Mouse (Mus musculus): ENCODE measurements around the gene Efcab3. TPM values are rescaled to one million over a fixed set of nuclear protein-coding genes. Genes with fewer than 3 reads are reported as not detected.
"Not testable (repeated sequence)": the region's sequence is repeated elsewhere in the genome, so short reads cannot be mapped to it uniquely, and the experiment has no call there.

The Efcab3 gene
- polyA plus RNA-seq, 1 experiment from 2014 or later = not detected

DNA sequence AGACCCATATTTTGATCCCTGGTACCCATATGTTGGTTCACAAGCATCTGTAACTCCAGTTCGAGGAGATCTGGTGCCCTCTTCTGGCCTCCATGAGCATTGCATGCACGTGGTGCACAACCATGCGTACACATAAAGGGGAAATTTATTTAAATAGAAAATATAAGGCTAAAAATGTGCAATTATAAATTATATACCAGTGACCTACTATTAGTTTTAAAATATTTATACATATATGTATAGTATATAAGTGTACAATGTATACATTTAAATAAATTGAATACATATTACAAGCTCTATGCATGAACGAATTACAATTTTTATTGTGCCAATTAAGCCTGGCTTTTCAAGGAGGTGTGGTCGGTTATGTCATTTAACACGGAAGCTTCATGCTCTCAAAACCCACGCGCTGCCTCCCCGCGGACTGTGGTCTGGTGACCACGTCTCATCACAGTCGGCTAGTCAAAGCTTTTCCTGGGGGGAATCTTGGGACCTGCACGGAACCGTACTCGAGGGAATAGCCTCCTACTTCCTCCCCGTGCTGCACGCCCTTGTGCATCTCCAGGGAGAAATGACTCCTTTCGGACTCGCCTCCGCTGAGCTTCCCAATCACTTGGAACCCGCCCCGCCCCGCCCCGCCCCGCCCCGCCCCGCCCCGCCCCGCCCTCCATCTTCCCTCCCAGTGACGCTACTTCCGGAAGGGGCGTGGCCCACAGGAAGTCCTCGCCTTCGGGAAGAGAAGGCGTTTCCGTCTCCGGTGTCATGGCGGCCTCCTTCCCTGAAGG lies 62.5 kb downstream of the Efcab3 start, which contains the start of gene Mettl2:
TSS of gene Mettl2 (plus strand) at position 691 of the 785 bp plus-strand sequence.
- Histone ChIP-seq H3K27ac (replicated peaks) (peak within 1 kb of the TSS; percentile 91), H3K4me1 (peaks cover 17% of the 10 kb centered on the region), H3K4me3 (replicated peaks) (peak within 1 kb of the TSS; percentile 100), H3K36me3 (peaks cover 14% of the 10 kb centered on the region; the same call in 1 of the 2 replicates), H3K27me3 (replicated peaks) (no peaks in the 10 kb centered on the region), H3K4me2 (peak within 1 kb of the TSS; percentile 82), H3K9ac (replicated peaks) (peak within 1 kb of the TSS; percentile 44), H3K9me3 (replicated peaks) (no peaks in the 10 kb centered on the region)
- WGBS = 1% methylated on average over 35 of the region's 38 CpGs
- ATAC-seq (ENCODE audit: low FRiP score) = peak; percentile 94

DNA sequence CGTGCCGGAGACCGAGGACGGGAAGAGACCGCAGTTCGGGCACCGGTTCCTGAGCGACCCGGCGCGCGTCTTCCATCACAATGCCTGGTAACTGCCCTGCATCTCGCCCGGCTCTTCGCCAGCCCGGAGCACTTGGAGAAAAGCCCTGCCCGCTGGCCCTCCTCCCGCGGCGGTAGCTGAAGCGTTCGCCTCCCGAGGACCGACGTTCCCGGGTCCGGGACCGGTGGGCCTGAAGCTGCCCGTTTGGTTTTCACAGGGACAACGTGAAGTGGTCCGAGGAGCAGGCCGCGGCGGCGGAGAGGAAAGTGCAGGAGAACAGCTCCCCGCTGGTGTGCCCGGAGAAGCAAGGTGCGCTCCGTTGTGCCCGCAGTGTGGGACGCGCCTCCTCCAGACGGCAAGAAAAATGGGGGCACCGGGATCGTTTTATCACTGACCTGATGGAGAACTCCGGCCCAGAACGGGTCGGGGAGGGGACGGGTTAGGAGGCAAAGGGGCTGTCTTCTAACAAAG lies 63.2 kb downstream of the Efcab3 start:
- H3K4me2 ChIP-seq = peak overlapping the region; percentile 82
- under 1% methylated on average over 49 of the region's 49 CpGs for WGBS
- no peak overlapping the region for H3K27ac ChIP-seq (replicated peaks)
- H3K27me3 ChIP-seq (replicated peaks) = no peaks in the 10 kb centered on the region
- peaks cover 17% of the 10 kb centered on the region for H3K4me1 ChIP-seq
- H3K9ac ChIP-seq (replicated peaks) = peak overlapping the region; percentile 44
- ATAC-seq (ENCODE audit: low FRiP score) = peak; percentile 23
- no peaks in the 10 kb centered on the region for H3K9me3 ChIP-seq (replicated peaks)
- H3K36me3 ChIP-seq = peaks cover 20% of the 10 kb centered on the region
- peak overlapping the region; percentile 100 for H3K4me3 ChIP-seq (replicated peaks)

DNA sequence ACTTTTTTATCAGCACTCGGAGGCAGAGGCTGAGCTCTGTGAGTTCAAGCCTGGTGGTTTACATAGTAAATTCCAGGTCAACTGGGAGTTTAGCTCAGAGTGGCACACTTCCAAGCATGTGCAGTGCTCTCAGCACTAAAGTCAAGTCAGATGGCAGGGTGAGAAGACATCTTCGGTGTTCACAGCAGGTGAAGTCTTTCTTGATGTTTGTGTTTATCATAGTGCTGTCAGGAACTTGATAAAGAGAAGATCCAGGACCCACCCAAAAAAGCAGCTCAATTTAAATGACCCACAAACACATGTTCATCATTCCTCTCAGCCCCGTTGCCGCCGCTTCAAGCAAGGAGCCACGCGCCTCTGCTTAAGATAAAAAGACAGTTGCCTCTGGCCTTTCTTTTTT lies 72.3 kb downstream of the Efcab3 start:
- H3K27ac ChIP-seq (replicated peaks) = no peak overlapping the region

DNA sequence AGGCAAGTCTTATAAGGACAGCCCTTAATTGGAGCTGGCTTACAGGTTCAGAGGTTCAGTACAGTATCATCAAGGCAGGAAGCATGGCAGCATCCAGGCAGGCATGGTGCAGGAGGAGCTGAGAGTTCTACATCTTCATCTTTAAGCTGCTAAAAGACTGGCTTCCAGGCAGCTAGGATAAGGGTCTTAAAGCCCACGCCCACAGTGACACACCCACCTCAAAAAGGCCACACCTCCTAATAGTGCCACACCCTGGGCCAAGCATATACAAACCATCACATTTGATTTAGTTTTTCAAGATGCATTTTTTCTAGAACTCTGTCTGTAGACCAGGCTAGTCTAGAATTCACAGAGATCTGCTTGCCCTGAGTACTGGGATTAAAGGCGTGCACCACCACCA lies 73.9 kb downstream of the Efcab3 start:
- not testable (repeated sequence) for ATAC-seq (ENCODE audit: low FRiP score); H3K27ac ChIP-seq (replicated peaks)
- 97% methylated on average over 2 of the region's 2 CpGs for WGBS

More for the DNA sequence above, 72.3 kb downstream of the Efcab3 start:
- 94% methylated on average over 7 of the region's 7 CpGs for WGBS
- H3K9ac ChIP-seq (replicated peaks) = no peak overlapping the region
- H3K9me3 ChIP-seq (replicated peaks) = no peaks in the 10 kb centered on the region
- no peak overlapping the region for H3K4me2 ChIP-seq
- no peaks in the 10 kb centered on the region for H3K27me3 ChIP-seq (replicated peaks)
- H3K4me1 ChIP-seq = no peaks in the 10 kb centered on the region
- no peak for ATAC-seq (ENCODE audit: low FRiP score)
- H3K36me3 ChIP-seq = peaks cover 92% of the 10 kb centered on the region
- no peak overlapping the region for H3K4me3 ChIP-seq (replicated peaks)

DNA sequence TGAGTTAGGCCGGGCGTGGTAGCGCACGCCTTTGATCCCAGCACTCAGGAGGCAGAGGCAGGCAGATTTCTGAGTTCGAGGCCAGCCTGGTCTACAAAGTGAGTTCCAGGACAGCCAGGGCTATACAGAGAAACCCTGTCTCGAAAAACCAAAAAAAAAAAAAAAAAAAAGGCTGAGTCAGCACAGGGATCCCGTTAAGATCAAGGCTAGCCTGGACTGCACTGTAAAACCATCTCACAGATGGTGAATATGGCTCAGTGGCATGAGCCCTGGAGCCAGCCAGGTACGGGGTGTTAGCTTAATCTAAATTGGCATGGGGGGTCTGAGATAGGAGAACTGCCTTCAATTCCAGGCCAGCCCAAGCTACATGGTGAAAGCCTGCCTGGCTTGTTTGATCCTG lies 77.1 kb downstream of the Efcab3 start:
- not testable (repeated sequence) for H3K4me1 ChIP-seq; H3K4me3 ChIP-seq (replicated peaks); H3K27ac ChIP-seq (replicated peaks); H3K4me2 ChIP-seq; H3K9me3 ChIP-seq (replicated peaks); H3K27me3 ChIP-seq (replicated peaks); H3K9ac ChIP-seq (replicated peaks); ATAC-seq (ENCODE audit: low FRiP score)
- H3K36me3 ChIP-seq = peaks cover 52% of the 10 kb centered on the region
- WGBS = 96% methylated on average over 7 of the region's 8 CpGs

More for the DNA sequence above, 73.9 kb downstream of the Efcab3 start:
- not testable (repeated sequence) for H3K4me2 ChIP-seq; H3K9ac ChIP-seq (replicated peaks); H3K4me1 ChIP-seq; H3K27me3 ChIP-seq (replicated peaks); H3K9me3 ChIP-seq (replicated peaks); H3K4me3 ChIP-seq (replicated peaks)
- peaks cover 85% of the 10 kb centered on the region for H3K36me3 ChIP-seq

DNA sequence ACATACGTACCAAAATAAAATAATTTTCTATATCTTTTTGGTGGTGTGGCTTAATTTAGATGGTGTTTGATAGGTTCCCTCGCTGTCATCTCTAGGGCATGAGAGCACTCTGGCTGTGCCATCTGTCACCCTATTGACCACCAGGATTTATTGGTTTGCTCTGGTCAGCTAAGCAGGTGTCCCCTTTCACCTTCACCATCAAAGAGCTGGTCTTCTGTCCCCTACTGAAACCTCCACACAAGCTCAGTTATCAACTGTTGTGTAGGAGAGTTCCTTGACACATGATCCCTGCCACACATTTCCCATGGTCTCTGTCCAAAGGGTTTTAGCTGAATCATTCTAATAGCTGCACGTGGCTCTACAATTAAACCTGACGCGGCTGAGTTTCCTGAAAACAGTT lies 77.7 kb downstream of the Efcab3 start:
- 97% methylated on average over 5 of the region's 5 CpGs for WGBS
- Histone ChIP-seq H3K9ac (replicated peaks) (no peak overlapping the region), H3K4me1 (no peaks in the 10 kb centered on the region), H3K4me3 (replicated peaks) (no peak overlapping the region), H3K27ac (replicated peaks) (no peak overlapping the region), H3K4me2 (no peak overlapping the region), H3K27me3 (replicated peaks) (no peaks in the 10 kb centered on the region), H3K36me3 (peaks cover 46% of the 10 kb centered on the region), H3K9me3 (replicated peaks) (no peaks in the 10 kb centered on the region)
- no peak for ATAC-seq (ENCODE audit: low FRiP score)

DNA sequence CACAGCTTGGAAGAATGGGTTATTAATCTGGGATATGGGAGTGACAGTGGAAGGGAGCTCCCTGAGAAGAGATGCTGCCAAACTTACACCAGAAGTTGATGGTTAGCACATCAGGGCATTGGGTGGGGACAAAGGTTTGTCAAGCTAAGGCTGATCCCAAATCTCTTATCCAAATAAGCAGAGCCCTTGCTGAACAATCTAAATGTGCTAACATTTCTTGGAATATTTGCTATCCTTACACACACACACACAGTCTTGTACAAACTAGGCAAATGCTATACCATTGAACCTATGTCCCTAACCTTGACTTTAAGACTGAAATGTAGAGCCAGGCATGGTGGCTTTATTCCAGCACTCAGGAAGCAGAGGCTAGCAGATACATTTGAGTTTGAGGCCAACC lies 80.2 kb downstream of the Efcab3 start:
- H3K4me1 ChIP-seq = no peaks in the 10 kb centered on the region

DNA sequence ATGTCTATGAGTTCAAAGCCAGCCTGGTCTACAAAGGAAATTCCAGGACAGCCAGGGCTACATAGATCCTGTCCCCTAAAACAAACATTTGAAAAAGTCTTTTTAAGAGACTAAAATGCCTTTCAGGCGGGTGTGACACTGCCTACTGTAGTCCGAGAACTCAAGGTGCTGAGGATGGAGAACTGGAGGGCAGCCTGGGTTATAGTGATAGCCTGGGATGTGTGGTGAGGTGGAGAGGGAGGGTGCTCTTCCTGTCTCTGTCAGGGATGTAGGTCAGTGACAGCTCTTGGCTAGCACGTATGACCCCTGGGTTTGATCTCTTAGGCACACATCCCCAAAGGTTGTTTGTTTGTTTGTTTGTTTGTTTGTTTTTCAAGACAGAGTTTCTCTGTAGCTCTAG lies 80.7 kb downstream of the Efcab3 start:
- Histone ChIP-seq H3K9me3 (replicated peaks) (no peaks in the 10 kb centered on the region), H3K4me2 (no peak overlapping the region), H3K4me3 (replicated peaks) (no peak overlapping the region), H3K4me1 (no peaks in the 10 kb centered on the region), H3K36me3 (peaks cover 21% of the 10 kb centered on the region), H3K9ac (replicated peaks) (no peak overlapping the region), H3K27me3 (replicated peaks) (no peaks in the 10 kb centered on the region), H3K27ac (replicated peaks) (no peak overlapping the region)
- no peak for ATAC-seq (ENCODE audit: low FRiP score)
- 84% methylated on average over 3 of the region's 3 CpGs for WGBS

More for the DNA sequence above, 80.2 kb downstream of the Efcab3 start:
- Histone ChIP-seq H3K4me2 (no peak overlapping the region), H3K36me3 (peaks cover 24% of the 10 kb centered on the region), H3K27ac (replicated peaks) (no peak overlapping the region), H3K9ac (replicated peaks) (no peak overlapping the region), H3K9me3 (replicated peaks) (no peaks in the 10 kb centered on the region), H3K4me3 (replicated peaks) (no peak overlapping the region), H3K27me3 (replicated peaks) (no peaks in the 10 kb centered on the region)
- no peak for ATAC-seq (ENCODE audit: low FRiP score)

DNA sequence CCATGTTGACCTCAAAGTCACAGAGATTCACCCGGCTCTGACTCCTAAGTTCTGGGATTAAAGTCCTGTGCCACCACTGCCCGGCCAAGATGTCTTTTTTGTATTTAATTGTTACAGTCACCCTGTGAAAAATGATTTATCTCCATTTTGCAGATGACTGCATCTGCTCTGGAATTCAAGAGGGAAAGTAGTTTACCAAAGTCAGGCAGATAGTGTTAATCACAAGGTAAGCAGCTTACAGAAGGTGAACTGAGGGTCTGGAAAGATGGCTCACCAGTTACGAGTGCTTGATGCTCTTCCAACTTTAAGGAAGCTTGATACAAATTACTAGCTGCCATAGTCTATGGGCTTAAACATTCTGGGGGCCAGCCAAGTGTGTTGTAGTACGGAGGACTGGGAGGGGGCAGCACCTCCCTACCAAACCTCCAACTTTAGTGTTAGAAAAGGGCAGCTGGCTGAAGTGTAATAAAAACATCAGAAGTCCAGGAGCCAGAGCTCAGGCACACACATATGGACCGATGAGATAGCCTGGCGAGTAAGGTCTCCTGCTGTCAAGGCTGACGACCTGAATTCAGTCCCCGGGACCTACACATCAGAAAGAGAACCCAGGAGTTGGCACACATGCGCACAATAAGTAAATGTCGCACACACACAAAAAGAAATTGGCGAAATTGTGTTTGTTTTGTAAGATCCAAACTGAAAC lies 81.3 kb downstream of the Efcab3 start:
- Histone ChIP-seq H3K27ac (replicated peaks) (no peak overlapping the region), H3K4me1 (no peaks in the 10 kb centered on the region), H3K9ac (replicated peaks) (no peak overlapping the region), H3K9me3 (replicated peaks) (no peaks in the 10 kb centered on the region), H3K27me3 (replicated peaks) (no peaks in the 10 kb centered on the region), H3K36me3 (peaks cover 15% of the 10 kb centered on the region), H3K4me3 (replicated peaks) (no peak overlapping the region), H3K4me2 (no peak overlapping the region)
- WGBS = 84% methylated on average over 11 of the region's 11 CpGs
- ATAC-seq (ENCODE audit: low FRiP score) = no peak

DNA sequence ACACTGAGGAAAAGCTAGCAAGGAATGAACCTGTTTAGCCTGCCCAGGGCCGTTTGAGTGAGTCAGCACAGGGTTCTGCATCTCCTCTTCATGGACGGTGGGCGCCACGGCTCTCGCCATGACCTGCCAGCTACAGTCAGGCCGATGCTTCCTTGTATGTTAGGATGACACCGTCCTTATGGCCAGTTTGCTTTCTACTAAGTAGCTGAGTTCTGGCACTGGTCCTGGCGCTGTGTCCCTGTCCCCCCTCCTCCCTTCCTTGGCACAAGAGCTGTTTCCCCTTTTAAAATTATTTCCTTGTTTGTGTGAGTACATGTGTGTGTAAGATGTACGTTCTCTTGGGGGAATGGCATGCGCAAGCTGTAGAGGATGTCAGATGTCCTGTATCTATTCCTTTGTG lies 81.8 kb downstream of the Efcab3 start:
- no peak overlapping the region for H3K4me3 ChIP-seq (replicated peaks)
- WGBS = 89% methylated on average over 10 of the region's 10 CpGs
- no peaks in the 10 kb centered on the region for H3K9me3 ChIP-seq (replicated peaks)
- ATAC-seq (ENCODE audit: low FRiP score) = no peak
- H3K9ac ChIP-seq (replicated peaks) = no peak overlapping the region
- H3K4me2 ChIP-seq = no peak overlapping the region
- H3K4me1 ChIP-seq = no peaks in the 10 kb centered on the region
- H3K36me3 ChIP-seq = peaks cover 10% of the 10 kb centered on the region; the same call in 1 of the 2 replicates
- no peaks in the 10 kb centered on the region for H3K27me3 ChIP-seq (replicated peaks)
- H3K27ac ChIP-seq (replicated peaks) = no peak overlapping the region

DNA sequence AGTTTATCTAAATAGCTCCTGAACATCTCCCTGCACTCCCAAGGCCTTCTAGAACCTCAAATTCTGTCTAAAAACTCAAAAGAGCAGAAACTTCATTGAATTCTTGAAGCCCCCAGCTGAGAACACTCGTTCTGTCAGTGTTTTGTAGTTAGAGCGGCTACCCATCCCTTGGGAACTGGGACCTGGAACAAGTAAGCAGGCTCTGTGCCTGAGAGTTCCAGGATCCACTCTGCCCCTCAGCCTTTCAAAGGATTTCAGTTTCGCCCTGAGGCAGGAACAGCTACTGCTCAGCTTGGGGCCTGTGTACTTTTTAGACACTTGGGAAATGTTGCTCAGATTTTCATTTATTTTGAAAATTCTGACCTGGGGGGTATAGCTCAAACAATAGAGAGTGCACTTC lies 83.2 kb downstream of the Efcab3 start, which contains the start of gene Gm10842:
TSS of gene Gm10842 (plus strand) at position 301 of the 400 bp plus-strand sequence.
- Histone ChIP-seq H3K36me3 (no peaks in the 10 kb centered on the region), H3K9me3 (replicated peaks) (no peaks in the 10 kb centered on the region), H3K4me2 (no peak within 1 kb of the TSS), H3K27ac (replicated peaks) (no peak within 1 kb of the TSS), H3K9ac (replicated peaks) (no peak within 1 kb of the TSS), H3K27me3 (replicated peaks) (no peaks in the 10 kb centered on the region), H3K4me1 (peaks cover 6% of the 10 kb centered on the region), H3K4me3 (replicated peaks) (no peak within 1 kb of the TSS)
- ATAC-seq (ENCODE audit: low FRiP score) = no peak
- WGBS = 82% methylated on average over 3 of the region's 3 CpGs

DNA sequence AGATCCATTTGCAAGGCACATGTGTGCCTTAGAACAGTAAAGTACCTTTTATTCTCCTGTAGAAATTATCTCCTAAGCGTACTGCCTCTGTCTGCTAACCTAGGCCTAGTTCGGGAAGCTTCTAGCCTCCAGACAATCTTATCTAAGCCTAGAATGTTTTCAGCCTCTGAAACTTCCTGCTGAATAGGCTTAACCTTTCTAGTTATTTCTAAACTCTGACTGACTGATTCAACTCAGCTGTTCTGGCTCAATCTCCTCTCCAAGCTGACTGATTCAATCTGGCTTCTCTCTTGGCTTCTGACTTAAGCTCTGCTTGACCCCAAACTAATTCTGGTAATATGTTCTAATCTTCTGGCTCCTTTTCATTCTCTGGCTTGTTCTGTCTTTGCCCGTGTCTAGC lies 86.0 kb downstream of the Efcab3 start:
- no peak overlapping the region for H3K4me3 ChIP-seq (replicated peaks)
- H3K4me1 ChIP-seq = peaks cover 17% of the 10 kb centered on the region
- no peak overlapping the region for H3K4me2 ChIP-seq
- WGBS = 84% methylated on average over 3 of the region's 3 CpGs
- no peaks in the 10 kb centered on the region for H3K27me3 ChIP-seq (replicated peaks)
- no peak for ATAC-seq (ENCODE audit: low FRiP score)
- H3K36me3 ChIP-seq = no peaks in the 10 kb centered on the region
- H3K9me3 ChIP-seq (replicated peaks) = no peaks in the 10 kb centered on the region
- no peak overlapping the region for H3K9ac ChIP-seq (replicated peaks)
- no peak overlapping the region for H3K27ac ChIP-seq (replicated peaks)
